Mouse (Mus musculus): ENCODE measurements around the gene Palmd.

DNA sequence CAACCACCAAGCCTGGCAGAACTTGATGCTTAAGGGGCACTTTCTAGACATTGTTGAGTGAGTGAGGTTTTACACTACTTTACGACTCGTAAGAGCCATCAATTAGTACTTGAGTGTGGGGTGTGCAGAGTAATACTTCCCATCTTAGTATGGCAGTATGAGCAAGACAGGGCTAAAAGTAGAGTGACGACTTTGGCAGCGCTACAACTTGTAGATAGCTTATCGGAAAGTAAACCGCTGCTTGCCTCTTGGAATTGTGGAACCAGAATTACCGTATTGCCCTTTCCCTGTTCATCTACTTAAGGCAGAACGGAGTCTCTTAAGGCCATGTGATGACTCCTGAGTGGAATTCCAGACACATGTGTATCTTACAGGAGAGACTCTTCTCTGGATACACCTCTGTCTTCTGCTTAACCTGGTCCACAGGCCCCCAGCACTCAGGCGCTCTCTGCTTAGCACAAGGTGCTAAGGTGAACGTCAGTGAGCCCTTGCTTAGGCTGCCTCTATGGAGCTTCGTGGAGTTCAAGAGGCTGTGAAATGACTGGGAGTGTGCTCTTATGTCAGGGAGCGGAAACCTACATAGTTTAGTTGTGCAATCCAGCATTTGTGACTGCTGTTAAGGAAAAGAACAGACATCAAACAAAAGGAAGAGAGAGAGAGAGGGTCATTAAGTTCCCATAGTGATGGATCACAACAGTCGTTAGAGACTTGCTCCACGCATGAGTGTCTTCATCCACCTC is 86.4 kb downstream of the Palmd start:
- no peak for TF ChIP-seq CTCF (IDR thresholded peaks at IDR 0.05)
- TF ChIP-seq POLR2A (IDR thresholded peaks at IDR 0.05; ENCODE audit: insufficient read depth, low read depth, low read length) = no peak

Data from heart, adult 2 months (tissue).